Mouse (Mus musculus): ENCODE results near the gene Ctsd. TPM values are rescaled to one million over a fixed set of nuclear protein-coding genes. Genes with fewer than 3 reads are reported as not detected.

Ctsd gene
- polyA plus RNA-seq, 1 experiment from 2014 or later, result 158 TPM

DNA sequence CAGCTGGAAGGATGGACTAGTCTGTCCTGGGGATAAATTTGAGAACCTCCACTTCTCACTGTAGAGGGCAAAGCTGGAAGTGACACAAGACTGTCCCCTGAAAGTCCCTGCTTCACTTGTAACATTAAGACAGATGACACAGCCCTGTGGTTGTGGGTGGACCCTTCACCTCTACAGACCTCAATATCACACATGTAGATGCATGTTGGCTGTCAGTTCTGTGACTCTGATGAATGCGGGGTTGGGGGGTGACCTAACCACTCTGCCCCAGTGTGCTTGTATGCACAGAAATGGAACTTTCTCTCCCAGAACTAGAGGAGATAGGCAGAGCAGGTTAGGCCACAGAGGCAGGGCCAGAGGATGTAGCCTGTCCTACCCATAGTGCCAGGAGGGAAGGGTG, 8.8 kb upstream of the Ctsd start:
- no peak overlapping the region for H3K4me3 ChIP-seq
- H3K36me3 ChIP-seq (replicated peaks), result no peaks in the 10 kb centered on the region
- H3K9me3 ChIP-seq, result no peaks in the 10 kb centered on the region
- no peak for DNase-seq (ENCODE audit: low spot score)
- H3K27ac ChIP-seq (replicated peaks), result no peak overlapping the region
- H3K4me1 ChIP-seq, result peaks cover 37% of the 10 kb centered on the region
- no peaks in the 10 kb centered on the region for H3K27me3 ChIP-seq (replicated peaks; ENCODE audit: low read depth, poor library complexity, severe bottlenecking)
- WGBS, result 90% methylated on average over 1 of the region's 1 CpGs

DNA sequence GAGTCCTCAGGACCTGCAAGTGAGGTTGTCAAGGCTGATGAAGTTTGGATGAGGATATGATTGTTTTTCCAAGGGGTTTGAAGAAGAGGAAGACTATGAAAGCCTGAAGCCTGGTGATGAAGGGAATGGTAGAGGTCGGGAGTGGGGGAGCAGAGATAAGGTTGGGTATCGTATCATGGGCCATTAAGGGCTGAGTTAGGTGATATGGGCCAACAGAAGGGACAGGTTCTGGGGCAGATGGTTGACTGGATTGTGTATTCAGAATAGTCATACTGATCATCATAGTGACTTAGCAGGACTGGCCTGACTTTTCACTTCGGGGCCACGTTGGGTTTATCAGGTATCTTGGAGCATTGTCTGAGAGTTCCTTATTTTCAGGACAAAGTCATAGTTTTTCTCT, 7.6 kb upstream of the Ctsd start:
- 91% methylated on average over 4 of the region's 4 CpGs for WGBS
- no peak for DNase-seq (ENCODE audit: low spot score)
- Histone ChIP-seq H3K27ac (replicated peaks) (no peak overlapping the region), H3K4me3 (no peak overlapping the region), H3K9me3 (no peaks in the 10 kb centered on the region), H3K27me3 (replicated peaks; ENCODE audit: low read depth, poor library complexity, severe bottlenecking) (no peaks in the 10 kb centered on the region), H3K36me3 (replicated peaks) (no peaks in the 10 kb centered on the region), H3K4me1 (peaks cover 29% of the 10 kb centered on the region)

DNA sequence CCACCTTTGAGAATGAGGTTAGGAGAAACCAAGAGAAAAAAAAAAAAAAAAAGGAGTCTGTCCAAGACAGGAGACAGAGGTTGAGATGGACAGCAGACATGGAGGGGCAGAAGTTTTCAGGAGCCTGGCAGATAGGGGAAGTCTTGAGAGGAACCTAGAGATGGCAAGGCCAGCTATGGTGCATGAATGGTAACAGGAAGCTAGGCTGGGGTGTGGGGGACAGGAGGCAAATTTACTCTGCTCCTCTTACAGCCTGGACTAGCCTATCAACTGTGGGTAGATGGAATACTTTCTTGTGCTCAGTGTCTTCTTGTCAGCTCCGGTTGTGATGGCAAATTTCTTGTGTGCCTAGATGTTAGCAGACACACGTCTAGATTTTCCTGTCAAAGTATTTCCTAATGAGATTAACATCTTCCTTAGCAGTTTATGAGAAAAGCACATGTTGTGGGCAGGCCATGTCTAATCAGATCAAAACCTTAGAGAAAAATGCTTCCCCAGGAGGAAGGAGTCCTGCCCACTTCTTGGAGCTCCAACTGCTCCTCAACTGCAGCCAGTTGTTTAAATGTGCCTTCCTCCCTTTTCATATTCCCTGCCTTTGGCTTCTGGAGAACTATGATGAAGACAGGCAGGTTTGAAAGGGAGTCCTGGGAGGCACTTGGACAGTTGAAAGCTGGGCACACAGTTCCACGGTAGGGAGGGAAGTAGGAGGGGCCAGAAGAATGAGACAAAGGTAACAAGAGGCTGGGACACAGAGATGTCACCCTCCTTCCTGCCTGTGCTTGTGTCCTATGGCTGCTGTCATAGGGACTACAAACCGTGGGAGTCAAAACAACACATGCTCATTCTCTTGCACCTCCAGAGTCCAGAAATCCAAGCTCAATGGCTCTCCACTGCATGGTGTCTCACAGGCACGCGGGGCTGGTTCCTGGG, 6.7 kb upstream of the Ctsd start:
- H3K9me3 ChIP-seq, result no peaks in the 10 kb centered on the region
- H3K4me1 ChIP-seq, result peaks cover 20% of the 10 kb centered on the region
- 78% methylated on average over 6 of the region's 6 CpGs for WGBS
- no peaks in the 10 kb centered on the region for H3K36me3 ChIP-seq (replicated peaks)
- DNase-seq (ENCODE audit: low spot score), result no peak
- no peak overlapping the region for H3K4me3 ChIP-seq
- H3K27me3 ChIP-seq (replicated peaks; ENCODE audit: low read depth, poor library complexity, severe bottlenecking), result no peaks in the 10 kb centered on the region
- no peak overlapping the region for H3K27ac ChIP-seq (replicated peaks)

DNA sequence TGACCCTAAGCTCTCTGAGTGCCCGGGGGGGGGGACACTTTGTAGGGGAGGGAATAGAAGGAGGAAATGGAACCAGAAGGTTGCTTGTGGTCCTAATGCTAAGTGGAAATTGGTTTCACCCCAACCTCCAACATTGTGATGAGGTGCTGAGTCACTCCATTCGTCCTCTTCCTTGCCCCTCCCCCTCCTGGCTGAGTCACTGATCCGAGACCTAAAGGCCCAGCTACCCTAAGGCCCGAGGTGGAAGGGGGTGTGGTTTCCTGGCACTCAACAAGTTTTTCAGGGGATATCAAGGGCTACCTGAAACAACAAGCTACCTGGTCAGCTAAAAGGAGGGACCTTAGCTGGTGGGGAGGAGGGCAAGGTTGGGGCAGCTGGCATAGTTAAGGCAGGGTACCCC, 5.4 kb upstream of the Ctsd start:
- peak overlapping the region; percentile 30; the same call in 1 of the 2 replicates for H3K27ac ChIP-seq (replicated peaks)
- no peak for DNase-seq (ENCODE audit: low spot score)
- H3K27me3 ChIP-seq (replicated peaks; ENCODE audit: low read depth, poor library complexity, severe bottlenecking), result no peaks in the 10 kb centered on the region
- peaks cover 18% of the 10 kb centered on the region for H3K4me1 ChIP-seq
- no peak overlapping the region for H3K4me3 ChIP-seq
- 29% methylated on average over 4 of the region's 4 CpGs for WGBS
- H3K36me3 ChIP-seq (replicated peaks), result no peaks in the 10 kb centered on the region
- no peaks in the 10 kb centered on the region for H3K9me3 ChIP-seq

DNA sequence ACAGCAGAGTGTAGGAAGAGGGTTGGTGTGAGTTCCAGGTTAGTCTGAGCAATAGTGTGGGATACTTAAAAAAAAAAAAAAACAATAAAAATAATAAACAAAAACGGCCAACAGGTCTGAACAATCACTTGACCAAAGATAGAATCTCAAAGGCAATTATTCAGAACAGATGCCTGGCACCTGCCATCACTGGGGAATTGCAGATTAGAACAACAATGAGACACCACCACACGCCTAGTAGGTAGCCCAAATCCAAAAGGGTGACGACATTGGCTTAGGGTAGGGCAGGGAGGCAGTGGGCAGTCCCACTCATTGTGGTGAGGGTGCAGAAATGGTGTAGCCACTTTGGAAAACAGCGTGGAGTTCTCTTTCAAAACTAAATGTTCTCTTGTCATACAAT, 3.8 kb upstream of the Ctsd start:
- WGBS, result 70% methylated on average over 4 of the region's 4 CpGs
- H3K9me3 ChIP-seq, result no peaks in the 10 kb centered on the region
- H3K27ac ChIP-seq (replicated peaks), result no peak overlapping the region
- no peak overlapping the region for H3K4me3 ChIP-seq
- H3K36me3 ChIP-seq (replicated peaks), result no peaks in the 10 kb centered on the region
- peaks cover 20% of the 10 kb centered on the region for H3K4me1 ChIP-seq
- H3K27me3 ChIP-seq (replicated peaks; ENCODE audit: low read depth, poor library complexity, severe bottlenecking), result no peaks in the 10 kb centered on the region
- DNase-seq (ENCODE audit: low spot score), result no peak

DNA sequence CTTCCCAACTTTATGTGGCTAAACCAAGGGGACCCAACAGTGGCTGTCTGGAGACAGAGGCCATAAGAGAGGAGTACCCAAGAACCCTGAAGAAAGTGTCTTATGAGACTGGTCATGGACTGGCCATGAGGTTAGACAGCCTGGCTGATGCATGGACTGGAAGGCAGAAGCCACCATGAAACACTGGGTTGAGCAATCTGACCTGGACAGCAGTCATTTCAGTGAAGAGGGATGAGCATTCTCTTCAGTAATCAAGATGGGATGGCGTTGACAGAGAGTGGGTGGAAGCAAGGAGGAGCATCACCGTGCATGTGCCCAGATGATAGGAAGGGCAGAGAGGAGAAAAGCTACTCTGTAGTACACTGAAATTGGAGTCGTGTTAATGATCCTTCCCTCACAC, 3.3 kb upstream of the Ctsd start:
- Histone ChIP-seq H3K27me3 (replicated peaks; ENCODE audit: low read depth, poor library complexity, severe bottlenecking) (no peaks in the 10 kb centered on the region), H3K4me3 (no peak overlapping the region), H3K36me3 (replicated peaks) (no peaks in the 10 kb centered on the region; the same call in 1 of the 2 replicates), H3K9me3 (no peaks in the 10 kb centered on the region), H3K4me1 (peaks cover 25% of the 10 kb centered on the region), H3K27ac (replicated peaks) (no peak overlapping the region)
- no peak for DNase-seq (ENCODE audit: low spot score)
- 80% methylated on average over 3 of the region's 3 CpGs for WGBS

DNA sequence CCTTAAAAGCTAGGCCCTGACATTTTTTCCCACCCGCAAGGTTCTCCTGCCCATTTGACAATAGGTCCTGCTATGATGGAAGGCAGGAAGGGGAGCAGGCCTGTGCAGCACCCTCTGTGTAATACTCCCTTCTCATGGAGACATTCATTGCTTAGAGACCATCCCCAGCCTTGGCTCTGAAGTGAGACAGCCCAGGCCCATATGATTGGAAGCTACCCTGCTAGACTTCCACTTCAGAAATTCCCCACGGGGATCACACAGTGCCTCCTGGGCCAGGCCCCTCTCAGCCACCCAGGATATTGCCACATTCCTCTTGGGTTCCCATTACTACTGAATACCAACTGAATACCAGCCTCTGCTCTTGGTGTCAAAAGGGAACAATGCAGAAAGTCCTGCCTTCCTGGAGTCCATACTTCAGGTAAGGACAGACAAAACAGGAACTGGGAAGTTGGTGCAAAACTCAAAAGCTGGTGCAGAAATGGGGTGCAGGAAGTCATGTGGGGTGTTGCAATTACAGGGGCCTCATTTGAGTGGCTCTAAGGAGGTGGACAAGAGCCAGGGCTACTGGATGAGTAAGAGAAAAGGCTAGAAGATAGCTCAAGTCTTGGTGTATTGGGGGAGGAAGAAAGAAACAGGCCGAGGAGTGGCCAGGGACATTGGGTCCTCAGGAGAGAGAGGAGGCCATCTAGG, 2.3 kb upstream of the Ctsd start:
- H3K27me3 ChIP-seq (replicated peaks; ENCODE audit: low read depth, poor library complexity, severe bottlenecking), result no peaks in the 10 kb centered on the region
- peaks cover 9% of the 10 kb centered on the region for H3K36me3 ChIP-seq (replicated peaks)
- no peaks in the 10 kb centered on the region for H3K9me3 ChIP-seq
- WGBS, result 89% methylated on average over 3 of the region's 3 CpGs
- H3K4me3 ChIP-seq, result no peak overlapping the region
- peaks cover 31% of the 10 kb centered on the region for H3K4me1 ChIP-seq
- H3K27ac ChIP-seq (replicated peaks), result no peak overlapping the region
- DNase-seq (ENCODE audit: low spot score), result no peak

DNA sequence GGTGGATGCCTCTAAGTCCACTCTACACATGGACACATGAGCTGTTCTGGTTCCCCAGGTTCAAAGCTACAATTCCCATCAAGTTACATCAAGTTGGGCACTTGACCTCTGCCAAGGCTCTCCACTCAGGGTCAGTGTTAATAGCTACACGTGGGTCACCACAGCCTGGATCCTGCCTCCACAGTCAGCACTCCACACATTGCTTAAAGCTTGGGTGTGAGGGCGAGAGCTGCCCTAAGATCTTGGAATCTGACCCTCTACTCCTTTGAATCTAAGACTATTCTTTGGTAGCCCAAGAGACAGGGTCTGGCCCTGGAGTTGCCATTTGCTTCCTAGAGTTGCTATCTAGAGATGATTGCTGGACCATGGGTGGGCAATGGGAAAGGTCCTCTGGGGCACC, 902 bp upstream of the Ctsd start:
- WGBS, result 93% methylated on average over 2 of the region's 2 CpGs

DNA sequence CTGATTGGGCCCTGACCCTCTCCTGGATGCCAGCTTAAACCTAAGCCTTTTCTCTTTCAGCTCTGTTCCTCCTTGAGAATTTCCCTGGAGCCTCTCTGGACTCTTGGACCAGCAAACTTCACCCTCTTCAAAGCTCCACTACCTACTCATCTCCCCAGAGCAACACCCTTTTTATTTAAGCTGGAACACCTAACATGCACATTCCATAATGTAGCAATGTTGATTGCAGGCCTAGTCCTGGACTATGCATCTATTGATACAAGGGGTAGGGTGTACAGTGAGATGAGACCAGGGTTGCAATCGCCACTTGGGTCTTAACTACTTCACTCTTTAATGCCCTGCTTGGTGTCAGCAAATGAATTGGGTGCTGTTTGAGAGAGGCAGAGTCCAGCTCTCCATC, 360 bp upstream of the Ctsd start:
- Histone ChIP-seq H3K36me3 (replicated peaks) (peaks cover 28% of the 10 kb centered on the region), H3K27me3 (replicated peaks; ENCODE audit: low read depth, poor library complexity, severe bottlenecking) (no peaks in the 10 kb centered on the region), H3K27ac (replicated peaks) (peak overlapping the region; percentile 88), H3K4me3 (peak overlapping the region; percentile 84), H3K9me3 (no peaks in the 10 kb centered on the region), H3K4me1 (peaks cover 29% of the 10 kb centered on the region)
- 97% methylated on average over 1 of the region's 1 CpGs for WGBS
- no peak for DNase-seq (ENCODE audit: low spot score)

More for the DNA sequence above, 902 bp upstream of the Ctsd start:
- Histone ChIP-seq H3K9me3 (no peaks in the 10 kb centered on the region), H3K4me3 (no peak overlapping the region), H3K27me3 (replicated peaks; ENCODE audit: low read depth, poor library complexity, severe bottlenecking) (no peaks in the 10 kb centered on the region), H3K4me1 (peaks cover 31% of the 10 kb centered on the region), H3K27ac (replicated peaks) (peak overlapping the region; percentile 88; the same call in 1 of the 2 replicates), H3K36me3 (replicated peaks) (peaks cover 23% of the 10 kb centered on the region)
- DNase-seq (ENCODE audit: low spot score), result no peak

DNA sequence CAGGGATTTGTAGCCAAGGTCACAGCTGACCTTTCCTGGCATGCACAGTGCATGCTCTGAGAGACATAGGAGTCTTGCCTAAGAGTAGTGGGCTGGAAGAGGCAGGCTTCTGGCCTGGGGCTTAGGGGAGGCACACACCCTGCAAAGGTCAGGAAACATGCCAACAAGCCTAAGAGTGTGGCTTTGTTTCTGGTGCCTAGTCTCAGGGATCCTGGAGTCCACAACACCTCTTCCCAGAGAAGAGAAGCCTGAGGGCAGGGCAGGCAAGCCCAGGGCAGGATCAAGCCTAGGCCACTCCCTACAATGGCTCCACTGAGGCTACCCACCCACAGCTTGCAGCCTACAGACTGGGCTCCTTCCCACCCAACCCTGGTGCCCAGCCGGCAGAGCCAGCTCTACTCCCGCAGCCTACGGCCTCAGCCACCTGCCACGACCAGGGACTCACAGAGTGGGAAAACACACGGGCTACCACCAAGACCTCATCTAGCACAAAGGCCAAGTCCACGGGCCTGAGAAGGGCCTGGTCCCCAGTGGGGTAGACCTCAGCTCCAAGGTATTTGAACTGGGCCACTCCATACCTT, 1.1 kb downstream of the Ctsd start:
- WGBS, result 56% methylated on average over 6 of the region's 6 CpGs
- DNase-seq (ENCODE audit: low spot score), result no peak

DNA sequence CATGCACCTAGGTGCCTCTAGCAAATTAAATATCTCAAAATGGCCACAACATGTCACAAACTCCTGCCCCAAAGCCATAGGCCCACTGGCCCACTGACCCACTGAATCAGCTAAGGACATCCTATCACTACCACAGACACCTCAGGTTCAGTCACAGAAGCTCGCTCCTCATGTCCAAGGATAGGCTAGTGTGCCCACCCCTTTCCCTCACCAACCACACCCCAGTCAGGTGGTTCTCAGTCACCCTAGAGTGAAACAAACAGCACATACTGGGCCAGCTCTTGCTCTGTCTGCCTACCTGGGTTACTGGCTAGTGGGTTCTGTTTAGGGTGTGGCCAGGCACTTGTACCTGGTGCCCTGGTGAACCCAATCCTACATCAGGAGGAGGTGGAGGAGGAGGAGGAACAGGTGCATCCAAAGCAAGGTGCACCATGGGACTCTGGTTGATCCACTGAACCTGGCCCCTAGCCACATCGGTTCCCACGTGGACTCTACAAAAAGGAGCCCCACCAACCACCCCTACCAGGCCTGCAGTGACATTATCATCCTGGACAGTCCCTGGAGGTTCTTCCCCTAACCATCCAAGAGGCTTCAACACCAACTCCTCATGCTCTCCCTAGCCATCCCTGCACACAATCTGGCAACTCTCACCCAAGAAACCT, 2.0 kb downstream of the Ctsd start:
- H3K27ac ChIP-seq (replicated peaks), result peak overlapping the region; percentile 88; the same call in 1 of the 2 replicates

More for the DNA sequence above, 1.1 kb downstream of the Ctsd start:
- Histone ChIP-seq H3K27ac (replicated peaks) (peak overlapping the region; percentile 88), H3K4me3 (peak overlapping the region; percentile 84), H3K27me3 (replicated peaks; ENCODE audit: low read depth, poor library complexity, severe bottlenecking) (no peaks in the 10 kb centered on the region), H3K4me1 (peaks cover 23% of the 10 kb centered on the region), H3K36me3 (replicated peaks) (peaks cover 43% of the 10 kb centered on the region), H3K9me3 (no peaks in the 10 kb centered on the region)

DNA sequence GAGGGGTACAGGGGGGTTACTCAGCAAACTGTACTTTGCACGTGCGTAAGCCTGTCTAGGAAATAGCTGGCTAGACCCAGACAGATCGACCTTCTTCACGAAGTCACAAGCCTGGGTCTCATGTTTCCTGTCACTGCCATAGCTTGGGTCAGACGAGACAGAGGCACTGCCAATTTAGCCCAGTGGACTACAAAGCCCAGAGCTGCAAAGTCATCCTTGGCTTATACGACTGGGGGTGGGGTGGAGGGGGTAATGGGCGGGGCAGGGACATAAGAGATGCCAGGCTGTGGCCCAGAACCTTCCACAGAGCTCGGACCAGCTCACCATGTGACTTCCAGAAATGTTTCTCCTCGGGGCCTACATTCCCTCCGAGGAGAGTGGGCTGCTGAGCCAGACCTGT, 3.5 kb downstream of the Ctsd start:
- Histone ChIP-seq H3K4me3 (no peak overlapping the region), H3K4me1 (peaks cover 23% of the 10 kb centered on the region), H3K9me3 (no peaks in the 10 kb centered on the region), H3K27ac (replicated peaks) (no peak overlapping the region), H3K36me3 (replicated peaks) (peaks cover 67% of the 10 kb centered on the region), H3K27me3 (replicated peaks; ENCODE audit: low read depth, poor library complexity, severe bottlenecking) (no peaks in the 10 kb centered on the region)
- no peak for DNase-seq (ENCODE audit: low spot score)
- WGBS, result 87% methylated on average over 10 of the region's 10 CpGs

More for the DNA sequence above, 2.0 kb downstream of the Ctsd start:
- peak overlapping the region; percentile 84 for H3K4me3 ChIP-seq
- peaks cover 23% of the 10 kb centered on the region for H3K4me1 ChIP-seq
- no peak for DNase-seq (ENCODE audit: low spot score)
- H3K9me3 ChIP-seq, result no peaks in the 10 kb centered on the region
- WGBS, result 92% methylated on average over 3 of the region's 3 CpGs
- H3K27me3 ChIP-seq (replicated peaks; ENCODE audit: low read depth, poor library complexity, severe bottlenecking), result no peaks in the 10 kb centered on the region
- H3K36me3 ChIP-seq (replicated peaks), result peaks cover 51% of the 10 kb centered on the region

Data from embryonic facial prominence, embryonic 10.5 days (tissue).